Mouse (Mus musculus) cerebellum, adult (tissue): ENCODE measurements around the gene Cit.
"Not testable (repeated sequence)": the region's sequence is repeated elsewhere in the genome, so short reads cannot be mapped to it uniquely, and the experiment has no call there.

Experiments
- ATAC-seq: cut with Nextera tagmentation; 2 replicates; pipeline ENCODE4 v1.9.2; 2017; ENCODE audit warnings: mild to moderate bottlenecking, moderate library complexity, mixed read lengths; ENCODE audit not compliant: insufficient number of reproducible peaks, low FRiP score, low TSS enrichment

The Cit gene

DNA sequence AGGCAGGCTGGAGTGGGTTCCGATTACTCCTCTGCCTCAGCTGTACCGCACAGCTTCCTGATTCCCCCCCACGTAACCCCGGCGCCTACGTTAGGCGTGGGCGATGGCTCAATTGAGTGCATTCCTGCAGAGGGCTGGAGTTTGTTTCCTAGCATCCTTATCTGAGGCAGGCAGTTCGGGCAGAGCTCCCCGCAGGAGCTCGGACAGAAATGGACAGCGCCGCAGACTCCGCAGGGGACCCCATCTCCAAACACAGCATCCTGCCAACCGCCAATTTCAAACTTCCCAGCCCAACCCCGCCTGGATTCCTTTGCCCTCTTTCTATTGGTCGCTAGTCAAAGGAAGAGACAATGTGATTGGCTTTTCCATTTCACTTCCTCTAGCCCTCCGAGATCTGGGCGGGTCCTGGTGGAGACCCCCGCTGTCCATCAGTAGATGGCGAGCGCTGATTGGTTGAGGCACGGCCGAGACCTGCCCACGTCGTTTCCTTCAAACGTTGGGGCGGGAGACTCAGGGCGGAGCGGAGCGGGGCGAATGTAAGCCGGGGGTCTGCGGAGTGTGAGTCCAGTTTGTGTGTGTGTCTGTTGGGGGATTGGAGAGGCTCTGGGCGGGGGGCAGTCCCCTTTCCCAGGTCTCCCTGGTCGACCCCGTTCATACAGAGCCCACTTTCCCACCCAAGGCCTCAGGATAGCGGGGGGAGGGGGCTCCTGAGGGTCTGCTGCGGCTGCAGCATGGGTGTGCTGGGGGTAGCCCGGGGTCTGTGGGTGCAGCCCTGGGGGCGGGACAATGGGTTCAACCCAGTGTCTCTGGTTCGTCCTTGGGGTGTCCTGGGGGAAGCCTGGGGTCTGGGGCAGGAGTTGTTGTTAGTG is at the start of gene Cit:
Gene Cit, plus strand, starts transcription at position 513 of the 869 bp plus-strand sequence.
- peak; percentile 97 for ATAC-seq

DNA sequence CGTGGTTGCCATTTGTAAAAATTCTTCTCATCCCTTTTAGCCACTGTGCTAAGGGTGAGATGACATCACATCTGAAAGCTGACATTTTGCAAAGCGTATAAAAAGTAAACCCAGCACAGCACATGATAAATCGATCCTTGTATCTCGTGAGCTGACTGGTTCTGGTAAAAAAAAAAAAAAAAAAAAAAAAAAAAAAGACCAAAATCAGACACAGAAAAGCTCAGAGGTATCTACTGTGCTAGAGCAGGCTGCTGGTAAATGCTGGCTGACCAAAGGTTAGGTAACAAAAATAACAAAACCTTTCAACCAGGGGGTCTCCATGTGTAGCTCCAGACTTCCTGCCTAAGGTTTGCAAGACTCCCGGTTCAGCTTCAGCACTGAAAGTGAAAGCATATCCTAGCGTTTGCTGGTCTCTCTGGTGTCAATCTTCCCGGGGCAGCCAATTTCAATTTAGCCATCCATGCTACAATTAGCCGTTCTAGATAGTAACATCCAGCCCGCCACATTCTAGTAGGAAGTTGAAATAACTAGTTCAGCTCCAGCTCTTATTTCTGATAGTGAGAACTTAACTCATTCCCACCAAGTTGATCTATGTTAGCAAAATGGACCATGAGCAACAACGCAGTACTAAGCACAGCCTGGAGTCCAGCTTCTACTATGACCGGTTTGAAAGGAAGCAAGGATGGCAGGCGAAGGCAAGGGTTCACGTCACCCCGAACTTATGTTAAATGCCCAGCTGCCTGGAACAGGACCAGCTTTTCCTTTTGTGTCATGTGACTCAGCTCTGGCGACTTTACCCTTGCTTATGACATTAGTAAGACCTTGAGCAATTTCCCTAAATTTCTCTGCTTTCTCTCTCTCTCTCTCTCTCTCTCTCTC is 45.8 kb upstream of the Cit start:
- ATAC-seq = no peak

DNA sequence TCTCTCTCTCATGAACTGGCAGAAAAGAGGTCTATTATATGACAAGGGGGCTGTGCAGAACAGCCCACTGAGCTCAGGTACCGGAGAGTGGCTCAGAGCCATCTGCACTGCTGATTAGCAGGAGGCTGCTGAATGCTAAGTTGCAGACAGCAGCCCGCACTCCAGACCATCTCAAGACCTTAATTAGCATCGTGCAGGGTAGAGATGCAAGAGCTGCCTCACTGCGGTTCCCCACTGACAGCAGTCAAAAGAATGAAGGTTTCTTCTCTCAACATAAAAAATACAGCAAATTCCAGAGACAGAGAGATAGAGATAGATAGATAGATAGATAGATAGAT is 45.2 kb upstream of the Cit start:
- ATAC-seq = no peak

DNA sequence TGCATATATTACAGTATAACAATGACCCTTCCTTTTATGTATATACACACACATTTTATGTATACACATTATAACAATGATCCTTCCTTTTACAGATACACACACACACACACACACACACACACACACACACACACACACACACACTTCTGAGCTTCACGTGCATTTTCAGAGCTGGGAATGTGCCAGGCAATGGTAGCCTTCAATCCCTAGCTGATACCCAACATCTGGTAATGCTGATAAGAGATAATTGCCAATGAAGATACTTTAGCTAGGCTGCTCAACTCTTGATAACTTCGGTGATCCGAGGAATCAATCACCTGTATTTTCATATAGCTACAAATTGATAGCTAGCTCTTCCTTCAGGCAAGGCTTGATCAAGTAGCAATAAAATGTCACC is 32.8 kb upstream of the Cit start:
- ATAC-seq = no peak

DNA sequence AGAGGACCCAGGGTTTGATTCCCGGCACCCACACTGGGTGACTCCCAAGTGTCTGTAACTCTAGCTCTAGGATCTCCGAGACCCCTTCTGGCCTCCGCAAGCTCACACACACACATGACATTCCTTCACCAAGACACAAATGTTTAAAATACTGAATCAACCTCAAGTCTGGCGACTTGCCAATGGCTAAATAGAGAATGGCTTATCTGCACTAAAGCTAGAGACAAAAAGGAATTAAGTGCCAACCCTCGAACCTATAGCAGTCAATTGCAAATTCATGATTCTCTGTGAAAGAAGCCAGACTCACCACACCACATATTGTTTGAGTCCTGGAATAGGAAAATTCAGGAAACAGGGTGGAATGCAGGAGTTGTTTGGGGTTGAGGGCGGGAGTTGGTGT is 28.1 kb upstream of the Cit start:
- no peak for ATAC-seq

DNA sequence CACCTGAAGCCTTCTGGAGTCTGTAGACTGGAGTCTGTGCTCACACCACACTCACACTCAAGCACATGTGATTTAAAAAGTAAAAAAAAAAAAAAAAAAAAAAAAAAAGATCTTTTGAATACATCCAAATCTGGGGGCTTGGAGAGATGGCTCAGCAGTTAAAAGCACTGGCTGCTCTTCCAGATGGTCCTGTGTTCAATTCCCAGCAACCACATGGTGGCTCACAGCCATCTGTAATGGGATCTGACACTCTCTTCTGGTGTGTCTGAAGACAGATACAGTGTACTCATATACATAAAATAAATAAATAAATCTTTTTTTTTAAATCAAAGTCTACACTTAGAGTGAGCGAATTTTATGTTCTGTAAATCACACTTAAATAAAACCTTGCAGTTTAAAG is 27.4 kb upstream of the Cit start:
- not testable (repeated sequence) for ATAC-seq

DNA sequence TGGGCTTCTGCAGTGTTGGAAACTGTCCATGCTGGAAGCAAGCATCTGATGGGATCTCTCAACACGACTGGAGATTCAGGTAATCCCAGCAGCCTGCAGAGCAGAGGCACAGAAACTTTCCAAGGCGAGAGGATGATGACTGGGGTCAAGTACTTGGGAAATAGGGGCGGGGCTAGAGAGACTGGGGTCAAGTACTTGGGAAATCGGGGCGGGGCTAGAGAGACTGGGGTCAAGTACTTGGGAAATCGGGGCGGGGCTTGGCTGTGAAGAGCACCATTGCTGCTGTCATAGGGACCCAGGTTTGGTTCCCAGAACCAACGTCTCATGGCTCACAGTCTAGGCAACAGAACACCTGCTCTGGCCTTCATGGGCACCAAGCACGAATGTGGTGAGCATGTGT is 25.1 kb upstream of the Cit start:
- ATAC-seq = no peak

DNA sequence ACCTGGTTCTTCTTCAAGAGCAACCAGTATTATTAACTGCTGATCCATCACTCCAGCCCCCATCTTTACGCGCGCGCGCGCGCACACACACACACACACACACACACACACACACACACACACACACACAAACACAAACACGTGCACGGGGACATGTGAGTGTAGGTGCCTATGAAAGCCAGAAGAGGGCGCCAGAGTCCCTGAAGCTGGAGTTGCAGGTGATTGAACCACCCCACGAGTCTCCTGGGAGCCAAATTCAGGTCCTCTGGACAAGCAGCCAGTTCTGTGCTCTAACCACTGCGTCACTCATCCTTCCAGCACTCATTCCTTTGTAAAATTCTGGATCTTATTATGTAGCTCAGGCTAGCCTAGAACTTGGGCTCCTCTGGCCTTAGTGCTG is 23.9 kb upstream of the Cit start:
- ATAC-seq = no peak

DNA sequence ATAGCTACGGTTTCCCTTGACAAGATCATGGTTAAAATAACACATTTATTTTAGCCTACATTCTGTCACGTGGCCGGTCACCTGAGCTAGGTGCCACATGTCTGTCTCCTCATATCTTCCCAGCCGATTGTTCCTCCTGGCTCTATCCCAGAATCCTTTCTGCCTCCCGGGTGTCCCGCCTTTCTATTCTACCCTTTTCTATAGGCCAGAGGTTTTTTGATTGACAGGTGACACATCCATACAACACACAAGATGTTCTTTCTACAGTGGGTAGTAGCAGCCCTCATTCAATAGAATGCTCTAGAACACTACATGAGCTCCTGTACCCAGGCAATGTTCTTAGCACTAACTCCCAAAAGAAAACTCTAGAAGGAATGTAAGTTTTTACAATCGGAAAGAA is 23.2 kb upstream of the Cit start:
- no peak for ATAC-seq

DNA sequence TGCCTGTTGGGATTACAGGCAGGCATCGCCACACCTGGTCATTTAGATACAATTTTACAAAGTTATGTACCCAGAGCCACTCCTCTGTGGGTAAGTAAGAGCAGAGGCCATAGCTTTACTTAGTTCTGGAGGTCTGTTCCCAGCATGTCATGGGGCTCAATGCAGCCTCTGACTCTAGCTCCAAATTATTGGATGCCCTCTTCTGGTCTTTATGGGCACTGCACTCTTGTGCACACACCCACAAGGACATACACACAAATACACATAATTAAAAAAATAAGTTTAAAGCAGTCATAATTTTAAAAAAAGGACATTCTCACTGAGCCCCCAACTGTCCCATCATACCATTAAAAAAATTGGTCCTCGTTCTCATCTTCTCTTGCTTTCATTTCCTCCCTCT is 12.3 kb upstream of the Cit start:
- no peak for ATAC-seq

DNA sequence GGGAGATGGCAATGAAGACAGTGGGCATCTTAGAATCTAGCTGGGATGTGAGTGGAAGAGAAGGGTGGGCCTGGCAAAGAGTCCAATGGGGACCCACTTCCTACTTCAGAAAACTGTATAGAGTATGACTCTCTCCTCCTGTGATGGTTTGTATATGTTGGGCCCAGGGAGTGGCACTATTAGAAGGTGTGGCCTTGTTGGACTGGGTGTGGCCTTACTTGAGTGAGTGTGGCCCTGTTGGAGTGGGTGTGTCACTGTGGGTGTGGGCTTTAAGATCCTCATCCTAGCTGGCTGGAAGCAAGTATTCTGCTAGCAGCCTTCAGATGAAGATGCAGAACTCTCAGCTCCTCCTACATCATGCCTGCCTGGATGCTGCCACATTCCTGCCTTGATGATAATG is 11.3 kb upstream of the Cit start:
- not testable (repeated sequence) for ATAC-seq

DNA sequence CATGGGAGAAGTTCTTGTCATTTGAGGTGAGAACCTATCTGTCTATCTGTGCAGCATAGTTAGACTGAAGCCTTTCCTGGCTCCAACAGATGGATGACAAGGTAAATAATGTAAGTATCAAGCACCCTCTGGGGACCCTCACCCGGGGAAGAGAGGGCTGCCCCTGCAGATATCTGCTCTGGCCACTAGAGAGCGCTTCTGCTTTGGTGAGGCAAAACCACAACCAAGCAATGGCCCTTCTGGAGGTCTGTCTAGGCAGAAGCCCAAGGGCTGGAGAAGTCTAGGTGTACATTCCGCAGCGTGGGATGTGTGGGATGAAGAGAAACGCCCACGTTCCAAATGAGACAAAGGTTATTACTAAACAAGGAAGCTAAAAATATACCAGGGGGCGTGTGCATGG is 9.8 kb upstream of the Cit start:
- ATAC-seq = no peak

DNA sequence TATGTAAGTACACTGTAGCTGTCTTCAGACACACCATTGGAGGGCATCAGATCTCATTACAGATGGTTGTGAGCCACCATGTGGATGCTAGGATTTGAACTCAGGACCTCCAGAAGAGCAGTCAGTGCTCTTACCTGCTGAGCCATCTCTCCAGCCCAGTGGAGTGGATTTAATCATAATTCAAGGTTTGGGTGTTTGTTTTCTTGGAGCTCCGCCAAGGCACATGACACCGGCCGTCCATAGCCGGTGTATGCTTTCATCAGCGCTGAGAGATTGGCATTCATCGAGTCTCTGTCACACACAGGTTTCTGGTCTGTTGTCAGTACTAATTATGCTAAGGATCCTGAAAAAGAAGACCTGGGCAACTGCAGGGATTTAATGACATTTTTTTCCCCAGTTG is 7.0 kb upstream of the Cit start:
- no peak for ATAC-seq

DNA sequence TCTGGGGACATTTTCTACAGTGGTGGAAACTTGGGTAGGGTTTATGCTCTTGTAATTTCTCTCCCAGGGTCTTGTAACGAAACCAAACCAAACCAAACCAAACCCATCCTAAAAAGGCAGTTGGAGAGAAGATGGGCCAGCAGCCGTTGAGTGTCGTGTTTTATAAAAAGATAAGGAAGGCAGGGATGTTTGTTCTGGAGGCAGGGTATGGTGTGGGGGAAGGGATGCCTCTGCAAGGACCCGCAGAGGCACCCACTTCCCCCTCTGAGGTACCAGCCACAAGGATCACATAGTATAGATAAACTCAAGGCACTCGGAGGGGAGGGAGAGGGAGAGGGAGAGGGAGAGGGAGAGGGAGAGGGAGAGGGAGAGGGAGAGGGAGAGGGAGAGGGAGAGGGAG is 4.6 kb upstream of the Cit start:
- no peak for ATAC-seq

DNA sequence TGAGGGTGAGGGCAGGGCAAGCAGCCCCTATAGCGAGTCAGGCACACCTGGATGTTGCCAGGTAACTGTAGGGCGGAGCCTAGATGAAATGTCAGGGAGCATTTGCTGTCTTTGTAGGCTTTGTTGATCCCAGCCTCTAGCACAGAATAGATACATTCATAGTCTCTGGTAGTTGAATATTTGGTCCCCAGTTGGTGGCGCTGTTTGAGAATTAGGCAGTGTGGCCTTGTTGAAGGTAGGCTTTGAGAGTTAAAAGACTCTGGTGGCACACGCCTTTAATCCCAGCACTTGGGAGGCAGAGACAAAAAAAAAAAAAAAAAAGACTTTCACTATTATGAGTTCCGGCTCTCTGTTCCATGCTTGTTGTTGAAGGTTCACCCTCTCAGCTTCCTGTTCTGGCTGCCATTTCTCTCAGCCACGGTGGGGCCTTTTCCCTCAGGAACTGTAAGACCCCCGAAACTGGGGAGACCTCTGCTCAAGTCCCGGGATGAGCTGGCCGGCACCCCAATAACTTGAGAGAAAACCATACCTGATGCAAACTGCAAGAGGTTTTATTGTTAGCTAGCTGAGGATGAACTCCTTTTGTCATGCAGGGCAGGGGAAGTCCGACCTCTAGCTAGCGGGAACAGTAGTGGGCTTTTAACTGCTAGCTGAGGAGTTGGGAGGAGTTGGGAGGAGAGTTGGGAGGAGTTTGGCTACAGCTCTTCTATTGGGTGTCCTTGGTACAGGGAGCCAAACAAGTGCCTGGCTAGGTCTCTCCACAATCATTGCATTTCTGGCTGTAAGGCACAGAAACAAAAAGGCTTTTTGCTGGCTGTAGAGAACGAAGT is 3.9 kb upstream of the Cit start:
- no peak for ATAC-seq

DNA sequence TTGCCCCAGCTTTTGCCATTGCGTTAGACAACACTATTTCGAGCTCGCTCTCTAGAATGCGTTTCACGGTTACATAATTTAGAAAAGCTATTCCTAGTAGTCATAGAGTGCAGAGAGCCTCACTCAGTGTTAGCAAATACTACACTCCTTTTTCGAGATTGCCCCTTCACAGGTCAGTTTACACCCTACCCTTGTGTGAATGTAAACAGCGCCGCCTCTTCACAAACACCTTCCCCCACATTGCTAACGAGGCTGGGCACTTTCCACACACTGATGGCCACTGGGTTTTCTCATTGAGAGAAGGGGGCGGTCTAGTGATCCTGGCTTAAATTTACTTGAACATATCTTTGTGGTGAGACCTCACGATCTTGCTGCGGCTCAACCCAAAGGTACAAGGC is 711 bp upstream of the Cit start:
- no peak for ATAC-seq

DNA sequence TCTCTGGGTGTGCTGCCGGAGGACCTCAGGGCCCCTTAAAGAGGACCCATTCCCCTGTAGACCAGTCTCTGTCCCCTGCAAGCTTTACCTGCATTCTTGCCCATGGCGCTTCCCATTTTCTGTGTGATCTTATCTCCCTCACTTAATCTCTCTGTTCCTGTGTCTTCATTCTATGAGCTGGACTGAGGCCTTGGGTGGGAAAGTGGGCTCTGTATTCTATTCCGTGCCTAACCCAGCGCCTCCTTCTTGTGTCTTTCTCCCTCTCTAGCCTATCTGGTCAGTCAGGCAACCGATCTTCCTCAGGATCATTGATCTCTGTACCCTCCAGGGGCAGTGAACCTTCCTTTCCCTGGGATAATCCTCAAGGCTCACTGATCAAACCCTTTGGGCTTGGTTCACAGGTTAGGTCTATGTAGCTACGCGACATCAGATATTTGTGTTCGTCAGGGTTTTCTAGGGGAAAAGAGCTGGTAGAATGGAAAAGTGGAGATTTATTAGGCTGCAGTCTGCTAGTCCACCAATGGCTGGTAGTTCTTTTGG is 627 bp downstream of the Cit start:
- ATAC-seq = no peak

DNA sequence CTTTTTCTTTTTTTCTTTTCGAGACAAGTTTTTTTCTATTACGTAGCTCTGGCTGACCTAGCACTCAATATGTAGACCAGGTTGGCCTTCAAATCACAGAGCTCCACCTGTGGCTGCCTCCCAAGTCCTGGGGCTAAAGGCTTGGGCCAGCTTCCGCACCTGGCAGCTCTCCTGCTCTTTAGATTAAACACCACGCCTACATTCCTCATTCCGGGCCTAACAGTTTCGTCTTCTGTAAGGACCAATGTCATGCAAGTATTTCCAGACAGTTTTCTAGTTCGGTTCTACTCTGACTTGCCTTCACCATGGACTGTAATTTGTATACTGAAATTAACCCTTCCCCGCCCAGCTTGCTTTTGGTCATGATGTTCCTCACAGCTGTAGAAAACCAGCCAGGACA is 2.1 kb downstream of the Cit start:
- no peak for ATAC-seq

DNA sequence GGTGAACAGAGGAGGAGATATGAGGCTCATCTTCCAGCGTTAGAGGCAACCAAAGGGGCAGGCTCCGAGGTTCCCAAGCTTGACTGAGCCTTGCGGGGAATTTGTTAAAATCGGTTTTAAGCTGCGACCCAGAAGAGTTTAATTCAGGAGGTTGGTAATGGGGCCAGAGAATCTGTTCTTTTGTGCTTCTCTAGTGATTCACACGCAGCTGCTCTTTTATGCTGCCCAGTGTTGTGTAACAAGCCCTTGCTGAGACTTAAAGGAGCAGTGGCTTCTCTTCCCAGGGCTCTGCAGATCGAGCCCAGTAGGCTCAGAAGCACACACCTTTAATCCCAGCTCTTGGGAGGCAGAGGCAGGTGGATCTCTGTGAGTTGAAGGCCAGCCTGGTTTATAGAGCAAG is 3.4 kb downstream of the Cit start:
- no peak for ATAC-seq

DNA sequence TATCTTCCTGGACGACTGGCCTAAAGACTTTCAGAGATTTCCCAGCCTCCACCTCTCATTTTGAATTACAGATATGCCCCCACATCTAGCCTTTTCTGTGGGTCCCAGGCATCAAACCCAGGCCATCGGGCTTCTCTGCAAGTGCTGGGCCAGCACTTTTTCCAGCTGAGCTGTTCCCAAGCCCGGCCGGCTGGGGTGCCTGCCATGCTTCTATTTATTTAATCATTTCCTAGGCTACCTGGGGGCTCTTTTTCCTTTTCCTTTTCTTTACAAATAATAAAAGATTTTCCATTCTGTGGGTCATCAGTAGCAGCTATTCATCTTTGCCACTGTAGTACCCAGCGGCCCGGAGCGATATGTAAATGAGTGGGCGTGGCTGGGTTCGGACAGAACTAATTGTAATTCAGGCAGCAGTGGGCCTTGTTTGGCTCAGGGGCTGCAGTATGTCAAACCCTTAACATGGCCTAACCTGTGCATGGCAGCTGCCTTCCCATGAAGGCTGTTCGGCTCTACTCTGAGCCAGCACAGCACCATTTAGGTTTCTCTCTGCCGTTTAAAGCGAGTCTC is 4.3 kb downstream of the Cit start:
- ATAC-seq = no peak
